Mouse (Mus musculus) cerebellum, adult 2 months (tissue): ENCODE measurements around the gene Ush2a.

Experiments used
- CTCF ChIP-seq: fragments of 200-500 bp; IDR thresholded peaks from 2 replicates; pipeline ENCODE4 v1.5.1; 2011; ENCODE audit warnings: low read depth, mild to moderate bottlenecking, control low read depth, low read length, moderate library complexity, borderline replicate concordance; ENCODE audit not compliant: insufficient read depth
- POLR2A ChIP-seq: fragments of 200-500 bp; IDR thresholded peaks from 2 replicates; pipeline ENCODE4 v1.6.1; 2011; ENCODE audit warnings: low read length, control low read depth, borderline replicate concordance; ENCODE audit not compliant: insufficient read depth

GRCm38 (mm10) chr1:188830527-188831407 is 568.9 kb downstream of the Ush2a start:
- TF ChIP-seq POLR2A (no peak), CTCF (no peak)
